Mouse (Mus musculus) thymus, adult 2 months (tissue): ENCODE results near the gene Abhd18. TPM values are rescaled to one million over a fixed set of nuclear protein-coding genes. Genes with fewer than 3 reads are reported as not detected.
"Not testable (repeated sequence)": the region's sequence is repeated elsewhere in the genome, so short reads cannot be mapped to it uniquely, and the experiment has no call there.

Experiments
- DNase-seq: peaks from one replicate; pipeline ENCODE4 v3.0.0; 2021
- H3K27ac ChIP-seq: fragments of 200-500 bp; 2 replicates; pipeline ENCODE4 v1.5.1; 2012; ENCODE audit warnings: low read length, control low read depth; ENCODE audit not compliant: control insufficient read depth, insufficient read depth
- H3K27me3 ChIP-seq: fragments of 200-500 bp; 2 replicates; pipeline ENCODE4 v1.6.1; 2012; ENCODE audit warnings: mild to moderate bottlenecking, low read length, moderate library complexity, mixed read lengths; ENCODE audit not compliant: control insufficient read depth, insufficient read depth
- H3K36me3 ChIP-seq: fragments of 200-500 bp; 2 replicates; pipeline ENCODE4 v1.6.1; 2012; ENCODE audit warnings: mild to moderate bottlenecking, low read length, moderate library complexity; ENCODE audit not compliant: control insufficient read depth, insufficient read depth
- H3K4me1 ChIP-seq: fragments of 200-500 bp; replicated peaks from 2 replicates; pipeline ENCODE4 v1.6.1; 2012; ENCODE audit warnings: low read length; ENCODE audit not compliant: control insufficient read depth, insufficient read depth
- H3K4me3 ChIP-seq: fragments of 200-500 bp; 2 replicates; pipeline ENCODE4 v1.5.1; 2012; ENCODE audit warnings: mild to moderate bottlenecking, low read length, control low read depth, moderate library complexity; ENCODE audit not compliant: control insufficient read depth, insufficient read depth
- CTCF ChIP-seq: fragments of 200-500 bp; IDR thresholded peaks from 2 replicates; pipeline ENCODE4 v1.5.1; 2012; ENCODE audit warnings: mild to moderate bottlenecking, control low read depth, low read length, moderate library complexity, borderline replicate concordance; ENCODE audit not compliant: control insufficient read depth, poor library complexity, insufficient read depth; ENCODE audit errors: extremely low read depth
- POLR2A ChIP-seq: fragments of 200-500 bp; IDR thresholded peaks from 2 replicates; pipeline ENCODE4 v1.6.1; 2012; ENCODE audit warnings: mild to moderate bottlenecking, low read length, control low read depth, moderate library complexity; ENCODE audit not compliant: control insufficient read depth, poor library complexity, insufficient read depth; ENCODE audit errors: extremely low read depth
- WGBS: fragments of 180-500 bp; shearing (Covaris S2); methylation state at CpG from one replicate; pipeline ENCODE4 v1.1.7; 2018; 5-methylcytosine and 5-hydroxymethylcytosine counted together
- polyA plus RNA-seq: library from polyadenylated mRNA; depleted of rRNA; stranded (reverse); fragments of >200 nt; gene quantifications from 2 replicates; pipeline ENCODE4 v1.2.3, GENCODE M21; 2012

The Abhd18 gene
- polyA plus RNA-seq, 1 experiment = 6.4 TPM

DNA sequence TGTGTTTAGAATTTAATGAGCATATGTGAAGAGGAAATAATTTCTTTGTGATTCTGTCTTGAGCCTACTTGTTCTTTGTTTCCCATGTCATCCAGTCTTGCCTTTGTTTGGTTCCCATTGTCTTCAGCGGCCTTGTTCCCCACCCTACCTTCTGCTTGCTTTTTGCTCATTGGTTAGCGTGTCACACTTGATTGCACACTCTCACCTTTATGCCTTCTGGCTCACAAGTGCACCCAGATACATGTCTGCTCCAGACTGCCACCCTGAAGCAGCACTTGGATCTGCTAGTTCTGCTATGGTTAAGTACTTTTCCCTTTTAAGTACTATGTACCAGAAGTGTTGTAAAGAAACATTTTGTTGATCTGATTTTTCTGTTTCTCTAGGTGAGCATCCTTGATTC, 36.9 kb upstream of the Abhd18 start:
- Histone ChIP-seq H3K4me3 (no peak overlapping the region), H3K36me3 (peaks cover 55% of the 10 kb centered on the region), H3K27ac (no peak overlapping the region), H3K27me3 (no peaks in the 10 kb centered on the region), H3K4me1 (no peaks in the 10 kb centered on the region)
- TF ChIP-seq POLR2A = no peak
- TF ChIP-seq CTCF = no peak
- WGBS = 96% methylated on average over 2 of the region's 2 CpGs
- no peak for DNase-seq

DNA sequence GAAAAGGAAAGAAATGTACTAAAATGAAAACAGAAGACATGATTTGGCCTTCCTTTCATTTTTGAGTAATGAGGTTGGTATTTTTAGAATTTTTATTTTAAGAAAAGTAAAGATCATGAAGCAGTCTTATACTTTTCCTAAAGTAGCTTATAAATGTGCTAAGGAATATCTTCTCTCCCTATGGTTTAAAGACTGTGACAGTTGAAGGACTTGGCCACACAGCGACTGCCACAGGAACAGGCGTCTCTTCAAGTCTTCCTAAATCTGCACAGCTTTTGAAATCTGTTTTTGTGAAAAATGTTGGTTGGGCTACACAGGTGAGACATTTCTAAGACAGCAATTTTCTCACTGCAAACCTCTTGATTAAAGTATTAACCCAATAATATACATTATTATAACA, 33.5 kb upstream of the Abhd18 start:
- Histone ChIP-seq H3K36me3 (peaks cover 50% of the 10 kb centered on the region), H3K4me3 (no peak overlapping the region), H3K27me3 (no peaks in the 10 kb centered on the region), H3K27ac (no peak overlapping the region), H3K4me1 (no peaks in the 10 kb centered on the region)
- DNase-seq = no peak
- TF ChIP-seq CTCF (no peak), POLR2A (no peak)
- 100% methylated on average over 2 of the region's 2 CpGs for WGBS

DNA sequence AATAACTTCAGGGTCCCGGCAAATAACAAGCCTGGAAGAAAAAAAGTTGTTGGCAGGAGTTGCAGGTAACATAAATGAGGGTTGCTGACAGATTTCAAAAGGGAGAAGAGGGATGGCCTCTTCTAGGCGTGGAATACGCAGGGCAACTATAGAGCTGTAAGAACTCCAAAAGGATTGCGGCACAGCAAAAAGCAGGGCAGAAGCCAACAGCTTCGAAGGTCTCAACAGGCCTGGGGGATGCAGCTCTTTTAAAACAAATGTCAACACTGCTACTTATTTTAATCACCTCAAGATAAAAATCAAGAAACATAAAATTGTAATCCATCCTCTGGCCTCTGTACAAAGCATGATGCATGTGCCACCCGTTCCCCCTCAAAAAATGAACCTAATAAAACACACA, 1.2 kb upstream of the Abhd18 start:
- not testable (repeated sequence) for DNase-seq, H3K4me1 ChIP-seq, H3K27me3 ChIP-seq, H3K27ac ChIP-seq, H3K36me3 ChIP-seq, H3K4me3 ChIP-seq
- 80% methylated on average over 6 of the region's 6 CpGs for WGBS

- H3K27me3 ChIP-seq, H3K27ac ChIP-seq, H3K4me1 ChIP-seq, H3K36me3 ChIP-seq: not testable (repeated sequence)
- TF ChIP-seq CTCF = peak; percentile 65; the same call in 1 of the 2 replicates
- 0 out of 2 replicates have a peak, but pooled peaks have one; percentile 35 for TF ChIP-seq POLR2A
- WGBS = under 1% methylated on average over 38 of the region's 39 CpGs
- peak; percentile 95 for DNase-seq
- H3K4me3 ChIP-seq = peak within 1 kb of the TSS; percentile 68
These were observed 255 bp upstream of the Abhd18 start, which contains the start of gene Mfsd8 for GRCm38 (mm10) chr3:40846473-40846956. Gene Mfsd8 (minus strand): TSS chr3:40846886.

- H3K4me3 ChIP-seq = peak overlapping the region; percentile 68
- H3K27me3 ChIP-seq, H3K36me3 ChIP-seq, H3K27ac ChIP-seq, H3K4me1 ChIP-seq: not testable (repeated sequence)
- WGBS = 1% methylated on average over 18 of the region's 21 CpGs
- DNase-seq = peak; percentile 53
These were observed 248 bp downstream of the Abhd18 start for GRCm38 (mm10) chr3:40847018-40847417.

GRCm38 (mm10) chr3:40847936-40848335, 1.2 kb downstream of the Abhd18 start:
- not testable (repeated sequence) for H3K36me3 ChIP-seq, H3K27me3 ChIP-seq, H3K4me1 ChIP-seq, H3K27ac ChIP-seq, DNase-seq, H3K4me3 ChIP-seq
- 96% methylated on average over 2 of the region's 2 CpGs for WGBS

DNA sequence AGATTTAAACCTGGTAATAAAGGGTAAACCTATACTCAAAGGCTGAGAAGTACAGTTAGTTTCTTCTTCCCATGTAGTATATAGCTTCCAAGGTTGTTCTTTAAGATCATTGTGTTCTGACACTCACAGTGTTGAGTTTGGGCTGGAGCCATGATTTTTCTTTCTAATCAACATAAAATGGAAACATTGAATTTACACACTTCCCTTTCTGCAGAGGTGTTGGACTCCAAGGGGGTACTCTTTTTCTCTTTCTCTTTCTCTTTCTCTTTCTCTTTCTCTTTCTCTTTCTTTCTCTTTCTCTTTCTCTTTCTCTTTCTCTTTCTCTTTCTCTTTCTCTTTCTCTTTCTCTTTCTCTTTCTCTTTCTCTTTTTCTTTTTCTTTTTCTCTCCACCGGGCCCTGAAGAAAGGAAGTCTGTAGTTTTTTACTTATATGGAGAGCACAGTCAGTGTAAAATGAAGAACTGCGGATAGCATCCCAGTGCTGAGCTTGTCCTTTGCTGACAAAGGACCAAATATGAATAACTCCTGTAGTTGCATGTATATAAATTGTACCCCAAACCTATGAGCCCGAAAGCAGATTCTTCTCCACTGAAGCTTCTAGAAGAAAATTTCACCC, 6.5 kb downstream of the Abhd18 start:
- not testable (repeated sequence) for H3K27me3 ChIP-seq, H3K27ac ChIP-seq, H3K4me3 ChIP-seq, DNase-seq, H3K4me1 ChIP-seq, H3K36me3 ChIP-seq
- 94% methylated on average over 3 of the region's 3 CpGs for WGBS
